Comparison of ENCODE assay signal across 8 mouse cellular contexts in the genomic region with DNA sequence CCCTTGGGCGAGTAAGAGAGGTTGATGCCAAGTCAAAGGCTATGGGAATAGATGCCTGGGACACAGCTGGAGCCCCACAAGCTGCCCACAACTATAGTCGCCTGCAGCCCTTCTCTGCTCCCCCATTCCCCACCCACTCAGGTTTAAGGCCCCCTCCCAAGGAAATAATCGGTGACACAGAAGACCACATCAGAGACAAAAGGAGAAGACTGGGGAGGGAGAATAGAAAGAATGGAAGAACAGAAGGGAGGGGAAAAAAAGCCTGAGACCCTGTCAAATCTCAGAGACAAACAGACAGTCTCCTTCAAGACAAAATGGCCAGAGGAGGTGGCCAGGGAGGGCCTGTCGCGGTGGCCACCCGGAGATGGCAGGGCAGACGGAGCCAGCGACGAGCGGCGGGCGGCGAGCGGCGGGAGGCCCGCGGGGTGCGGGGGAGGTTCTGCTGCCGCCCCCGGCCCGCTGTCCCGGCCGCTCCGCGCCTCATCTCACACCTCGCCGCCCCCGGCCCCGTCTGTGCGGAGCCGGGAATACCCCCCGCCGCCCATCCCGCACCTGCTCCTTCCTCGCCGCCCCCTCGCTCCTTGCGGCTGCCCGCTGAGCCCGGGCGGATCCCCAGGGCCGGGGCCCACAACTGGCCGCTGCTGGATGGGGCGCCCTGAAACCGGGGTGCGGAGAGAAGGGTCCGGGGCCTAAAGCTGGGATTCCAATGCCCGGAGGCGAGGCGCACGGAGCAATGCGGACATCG. TPM values are rescaled to one million over a fixed set of nuclear protein-coding genes. Genes with fewer than 3 reads are reported as not detected.
A peak's percentile ranks its signal among the peaks of the same experiment; 100 is the strongest.
DNase-seq lines count a peak whose midpoint lies in the region; ATAC-seq and TF ChIP-seq lines count a peak whose summit lies in the region.

No protein-coding gene starts in this region.

- H3K9ac ChIP-seq in forebrain, embryonic 13.5 days: peak overlapping the region; percentile 61
- H3K9ac ChIP-seq in limb, embryonic 11.5 days (ENCODE audit: low read length): no peak overlapping the region

- no peaks in the 10 kb centered on the region for H3K9me3 ChIP-seq in forebrain, embryonic 13.5 days (replicated peaks)
- H3K9me3 ChIP-seq in limb, embryonic 11.5 days (ENCODE audit: control insufficient read depth, low read length): no peaks in the 10 kb centered on the region

- no peak for TF ChIP-seq POLR2A in olfactory bulb, adult 2 months (IDR thresholded peaks at IDR 0.05; ENCODE audit: insufficient read depth, low read depth, low read length)

- peak overlapping the region; percentile 43 for H3K4me3 ChIP-seq in forebrain, embryonic 13.5 days
- peak overlapping the region; percentile 35 for H3K4me3 ChIP-seq in limb, embryonic 11.5 days (ENCODE audit: low read depth, low read length)
- H3K4me3 ChIP-seq in olfactory bulb, adult 2 months (ENCODE audit: insufficient read depth, low read depth, low read length): peak overlapping the region; percentile 36

- no peak for TF ChIP-seq CTCF in olfactory bulb, adult 2 months (IDR thresholded peaks at IDR 0.05; ENCODE audit: insufficient read depth, low read depth, low read length)

- no peak overlapping the region for H3K27ac ChIP-seq in forebrain, embryonic 13.5 days
- H3K27ac ChIP-seq in limb, embryonic 11.5 days (replicated peaks; ENCODE audit: low read depth, low read length): no peak overlapping the region
- H3K27ac ChIP-seq in olfactory bulb, adult 2 months (ENCODE audit: insufficient read depth, low read depth, low read length): no peak overlapping the region

- 1% methylated on average over 44 of the region's 53 CpGs for WGBS in forebrain, embryonic 13.5 days
- WGBS in limb, embryonic 11.5 days: 2% methylated on average over 52 of the region's 53 CpGs
- 6% methylated on average over 53 of the region's 53 CpGs for WGBS in olfactory bulb, adult 2 months

- peak overlapping the region; percentile 72 for H3K4me2 ChIP-seq in forebrain, embryonic 13.5 days
- peak overlapping the region; percentile 45 for H3K4me2 ChIP-seq in limb, embryonic 11.5 days (ENCODE audit: low read depth, severe bottlenecking)

- peaks cover 36% of the 10 kb centered on the region for H3K4me1 ChIP-seq in forebrain, embryonic 13.5 days
- peaks cover 10% of the 10 kb centered on the region for H3K4me1 ChIP-seq in limb, embryonic 11.5 days (ENCODE audit: control insufficient read depth, insufficient read depth, low read length)
- peaks cover 39% of the 10 kb centered on the region for H3K4me1 ChIP-seq in olfactory bulb, adult 2 months (ENCODE audit: control insufficient read depth, insufficient read depth, low read length)

- peak; percentile 74 to 82 for DNase-seq in left cerebral cortex, adult 18-20 months (ENCODE audit: low spot score in 2 of 2)
- DNase-seq in left cerebral cortex, adult 11 months (ENCODE audit: low spot score): no peak
- peak; percentile 27 for DNase-seq in limb, embryonic 11.5 days (ENCODE audit: low spot score)
- no peak for DNase-seq in ovary, adult 18-20 months (ENCODE audit: low spot score)
- DNase-seq in cerebellum, postnatal 10 days: no peak
- no peak for DNase-seq in natural killer cell, adult 2 months (ENCODE audit: low spot score in 2 of 2)

- no peak; the same call in 1 of the 2 replicates for ATAC-seq in forebrain, embryonic 13.5 days
- ATAC-seq in limb, embryonic 11.5 days (ENCODE audit: insufficient number of reproducible peaks, low FRiP score, low TSS enrichment, low read depth): no peak

- H3K36me3 ChIP-seq in forebrain, embryonic 13.5 days (ENCODE audit: poor library complexity, severe bottlenecking): no peaks in the 10 kb centered on the region
- H3K36me3 ChIP-seq in limb, embryonic 11.5 days (ENCODE audit: control insufficient read depth, insufficient read depth, low read length): no peaks in the 10 kb centered on the region

- H3K27me3 ChIP-seq in forebrain, embryonic 13.5 days: peaks cover 94% of the 10 kb centered on the region
- H3K27me3 ChIP-seq in limb, embryonic 11.5 days (ENCODE audit: control insufficient read depth, insufficient read depth, low read length): peaks cover 78% of the 10 kb centered on the region

RNA-seq across cellular contexts. Expression of a gene that starts 13.7 kb away (rescaled TPM):
- total RNA-seq in left cerebral cortex, adult 18-20 months (2021): not detected
- polyA plus RNA-seq in forebrain, embryonic 13.5 days (2015; fragmentation: Nextera tagmentation; extraction: Ambion mirVana): not detected in 2 replicates
- not detected in 2 replicates for polyA plus RNA-seq in limb, embryonic 11.5 days (2014; fragmentation: Nextera tagmentation; extraction: Ambion mirVana)
- polyA plus RNA-seq in olfactory bulb, adult 2 months (2012; ENCODE audit: insufficient read depth, insufficient read length, low replicate concordance, missing spikeins): not detected in 2 replicates

RNA-seq across cellular contexts. Expression of a gene that starts 15.6 kb away (rescaled TPM):
- total RNA-seq in left cerebral cortex, adult 18-20 months (2021): 100 to 1,000 TPM; 145 to 165 TPM
- polyA plus RNA-seq in forebrain, embryonic 13.5 days (2015; fragmentation: Nextera tagmentation; extraction: Ambion mirVana): 1.7 and 1.8 TPM in 2 replicates
- polyA plus RNA-seq in limb, embryonic 11.5 days (2014; fragmentation: Nextera tagmentation; extraction: Ambion mirVana): 0.20 TPM in 1 of 2 replicates, not detected in the other
- polyA plus RNA-seq in olfactory bulb, adult 2 months (2012; ENCODE audit: insufficient read depth, insufficient read length, low replicate concordance, missing spikeins): not detected in 2 replicates

RNA-seq across cellular contexts. Expression of a gene that starts 24.1 kb away (rescaled TPM):
- 1 to 10 TPM; 1.7 to 1.9 TPM for total RNA-seq in left cerebral cortex, adult 18-20 months (2021)
- not detected in 2 replicates for polyA plus RNA-seq in forebrain, embryonic 13.5 days (2015; fragmentation: Nextera tagmentation; extraction: Ambion mirVana)
- polyA plus RNA-seq in limb, embryonic 11.5 days (2014; fragmentation: Nextera tagmentation; extraction: Ambion mirVana): 0.30 and 0.65 TPM in 2 replicates
- not detected in 2 replicates for polyA plus RNA-seq in olfactory bulb, adult 2 months (2012; ENCODE audit: insufficient read depth, insufficient read length, low replicate concordance, missing spikeins)

RNA-seq across cellular contexts. Expression of a gene that starts 37.8 kb away (rescaled TPM):
- total RNA-seq in left cerebral cortex, adult 18-20 months (2021): 10 to 100 TPM; 19.2 to 24.4 TPM
- polyA plus RNA-seq in forebrain, embryonic 13.5 days (2015; fragmentation: Nextera tagmentation; extraction: Ambion mirVana): 24.2 and 28.6 TPM in 2 replicates
- polyA plus RNA-seq in limb, embryonic 11.5 days (2014; fragmentation: Nextera tagmentation; extraction: Ambion mirVana): 33.7 and 36.1 TPM in 2 replicates
- not detected in 2 replicates for polyA plus RNA-seq in olfactory bulb, adult 2 months (2012; ENCODE audit: insufficient read depth, insufficient read length, low replicate concordance, missing spikeins)

RNA-seq across cellular contexts. Expression of a gene that starts 43.7 kb away (rescaled TPM):
- 10 to 100 TPM; 19.3 to 20.9 TPM for total RNA-seq in left cerebral cortex, adult 18-20 months (2021)
- 10.9 and 11.5 TPM in 2 replicates for polyA plus RNA-seq in forebrain, embryonic 13.5 days (2015; fragmentation: Nextera tagmentation; extraction: Ambion mirVana)
- 8.0 and 8.6 TPM in 2 replicates for polyA plus RNA-seq in limb, embryonic 11.5 days (2014; fragmentation: Nextera tagmentation; extraction: Ambion mirVana)
- not detected in 2 replicates for polyA plus RNA-seq in olfactory bulb, adult 2 months (2012; ENCODE audit: insufficient read depth, insufficient read length, low replicate concordance, missing spikeins)

Comparison
In these comparisons a context has a peak if more than half of its experiments do, and no peak if none do; other contexts are left out.
1. DNase-seq: peak in left cerebral cortex, adult 18-20 months (2 of 2) and limb, embryonic 11.5 days (single experiment); none in left cerebral cortex, adult 11 months (single experiment), ovary, adult 18-20 months (single experiment), cerebellum, postnatal 10 days (0 of 2) and natural killer cell, adult 2 months (0 of 2).
2. Peak in every context shown above with its lines, with median percentiles within 50 percentile points of each other: H3K4me3 ChIP-seq.